Mouse (Mus musculus) leukemia stem cell, adult 10-12 weeks (primary cell): ENCODE results near the gene Sftpa1. TPM values are rescaled to one million over a fixed set of nuclear protein-coding genes. Genes with fewer than 3 reads are reported as not detected.

Experiments used
- polyA plus RNA-seq: library from polyadenylated mRNA; stranded (reverse); fragments of >175 nt; gene quantifications from 2 replicates; pipeline ENCODE4 v1.2.3, GENCODE M21; 2012; ENCODE audit warnings: low replicate concordance

Gene Sftpa1
- polyA plus RNA-seq, result not detected in 2 replicates

GRCm38 (mm10) chr14:41131540-41131939 is at the start of gene Sftpa1:
Sftpa1 (plus strand) TSS chr14:41131782.

GRCm38 (mm10) chr14:41104853-41105444 is 26.6 kb upstream of the Sftpa1 start, which contains the start of gene Mat1a:
Mat1a (plus strand) TSS chr14:41105035.

GRCm38 (mm10) chr14:41151220-41151898 is 19.8 kb downstream of the Sftpa1 start, which contains the start of gene Mbl1:
Mbl1 (plus strand) TSS chr14:41151458.

GRCm38 (mm10) chr14:41185059-41185821 is 53.7 kb downstream of the Sftpa1 start, which contains the start of gene Sftpd:
Sftpd (minus strand) TSS chr14:41185149.

Other genes starting within 250 kb of the Sftpa1 start
- 0.10 and 0.22 TPM in 2 replicates for gene Sh2d4b, start 238.5 kb upstream of the Sftpa1 start, polyA plus RNA-seq
- 1.5 and 7.6 TPM in 2 replicates for gene Tspan14, start 165.0 kb upstream of the Sftpa1 start, polyA plus RNA-seq
- gene Fam213a, start 118.0 kb upstream of the Sftpa1 start, polyA plus RNA-seq, result 15.4 and 34.7 TPM in 2 replicates
- not detected in 2 replicates for gene Dydc2, start 62.6 kb upstream of the Sftpa1 start, polyA plus RNA-seq
- not detected in 2 replicates for gene Dydc1, start 58.9 kb upstream of the Sftpa1 start, polyA plus RNA-seq
- gene Mat1a, start 26.7 kb upstream of the Sftpa1 start, polyA plus RNA-seq, result not detected in 2 replicates
- not detected in 2 replicates for gene Mbl1, start 19.7 kb downstream of the Sftpa1 start, polyA plus RNA-seq
- gene Sftpd, start 53.4 kb downstream of the Sftpa1 start, polyA plus RNA-seq, result not detected in 2 replicates
- gene Gm2832, start 147.0 kb downstream of the Sftpa1 start, polyA plus RNA-seq, result not detected in 2 replicates
- not detected in 2 replicates for gene Gm5798, start 216.8 kb downstream of the Sftpa1 start, polyA plus RNA-seq